Mouse (Mus musculus): ENCODE data around the gene Gfod1. TPM values are rescaled to one million over a fixed set of nuclear protein-coding genes. Genes with fewer than 3 reads are reported as not detected.

The Gfod1 gene
- total RNA-seq, 1 experiment, result 4.8 TPM

- Histone ChIP-seq H3K4me3 (ENCODE audit: insufficient read depth in 1 of 2, low read depth in 1 of 2, low read length in 2 of 2, poor library complexity in 1 of 2, severe bottlenecking in 1 of 2) (no peak overlapping the region), H3K9me3 (ENCODE audit: control insufficient read depth, insufficient read depth, low read depth, low read length) (no peaks in the 10 kb centered on the region), H3K27ac (ENCODE audit: insufficient read depth, low read depth, low read length, poor library complexity, severe bottlenecking) (no peak overlapping the region), H3K4me1 (ENCODE audit: control insufficient read depth in 2 of 2, insufficient read depth in 2 of 2, low read length in 2 of 2, poor library complexity in 1 of 2) (peaks cover 0 to 33% of the 10 kb centered on the region in 2 experiments; a peak in 3 of 4 replicates), H3K36me3 (ENCODE audit: control insufficient read depth, insufficient read depth, low read length, poor library complexity, severe bottlenecking) (no peaks in the 10 kb centered on the region), H3K9ac (ENCODE audit: insufficient read depth, low read depth, low read length, poor library complexity, severe bottlenecking) (no peak overlapping the region)
- TF ChIP-seq CHD2 (IDR thresholded peaks at IDR 0.05; ENCODE audit: low read depth, low read length), result no peak
- no peak for TF ChIP-seq HCFC1 (IDR thresholded peaks at IDR 0.05; ENCODE audit: borderline replicate concordance, insufficient read depth, low read length)
- in situ Hi-C loops (cut with MboI; ENCODE audit: low sequenced_read_pairs in 2 of 2, unreplicated experiment in 2 of 2), result no loop called here
- no peak for DNase-seq (ENCODE audit: low read depth, low spot score)
These were observed 15.9 kb downstream of the Gfod1 start for GRCm38 (mm10) chr13:43288026-43288425.

GRCm38 (mm10) chr13:43286836-43287235, 17.1 kb downstream of the Gfod1 start:
- Histone ChIP-seq H3K9ac (ENCODE audit: insufficient read depth, low read depth, low read length, poor library complexity, severe bottlenecking) (no peak overlapping the region), H3K9me3 (ENCODE audit: control insufficient read depth, insufficient read depth, low read depth, low read length) (no peaks in the 10 kb centered on the region), H3K4me1 (ENCODE audit: control insufficient read depth in 2 of 2, insufficient read depth in 2 of 2, low read length in 2 of 2, poor library complexity in 1 of 2) (peaks cover 0 to 28% of the 10 kb centered on the region in 2 experiments; a peak in 3 of 4 replicates), H3K36me3 (ENCODE audit: control insufficient read depth, insufficient read depth, low read length, poor library complexity, severe bottlenecking) (no peaks in the 10 kb centered on the region), H3K27ac (ENCODE audit: insufficient read depth, low read depth, low read length, poor library complexity, severe bottlenecking) (no peak overlapping the region), H3K4me3 (ENCODE audit: insufficient read depth in 1 of 2, low read depth in 1 of 2, low read length in 2 of 2, poor library complexity in 1 of 2, severe bottlenecking in 1 of 2) (no peak overlapping the region)
- TF ChIP-seq MAFK (IDR thresholded peaks at IDR 0.05; ENCODE audit: insufficient read depth, low read depth, low read length), result no peak
- TF ChIP-seq CHD2 (IDR thresholded peaks at IDR 0.05; ENCODE audit: low read depth, low read length), result no peak
- TF ChIP-seq ZC3H11A (IDR thresholded peaks at IDR 0.05; ENCODE audit: borderline replicate concordance, low read depth, low read length), result no peak
- no peak for TF ChIP-seq ZNF384 (IDR thresholded peaks at IDR 0.05; ENCODE audit: low read depth, low read length)
- no peak for TF ChIP-seq HCFC1 (IDR thresholded peaks at IDR 0.05; ENCODE audit: borderline replicate concordance, insufficient read depth, low read length)
- DNase-seq (ENCODE audit: low read depth, low spot score), result no peak
- in situ Hi-C loops (cut with MboI; ENCODE audit: low sequenced_read_pairs in 2 of 2, unreplicated experiment in 2 of 2), result no loop called here

DNA sequence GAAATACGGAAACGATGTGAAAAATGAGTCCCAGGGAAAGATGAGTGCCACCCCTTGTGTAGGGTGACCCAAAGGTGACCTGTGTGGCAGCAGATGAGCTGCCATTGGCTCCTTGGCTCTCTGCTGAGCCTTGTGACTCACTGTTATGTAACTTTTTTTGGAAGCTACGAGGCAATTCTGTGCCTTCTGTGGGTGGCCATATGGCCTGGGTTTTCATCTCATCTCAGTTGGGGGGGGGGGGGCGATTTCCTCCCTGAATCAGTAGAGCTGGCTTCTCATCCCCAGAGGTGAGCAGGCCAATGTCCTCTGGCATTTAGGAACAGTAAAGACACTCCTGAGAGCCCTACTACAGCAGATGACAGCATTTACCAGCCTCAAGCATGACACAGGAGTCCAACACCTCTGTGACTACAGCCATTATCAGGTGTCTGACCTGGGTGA, 19.2 kb downstream of the Gfod1 start:
- H3K4me3 ChIP-seq (ENCODE audit: insufficient read depth in 1 of 2, low read depth in 1 of 2, low read length in 2 of 2, poor library complexity in 1 of 2, severe bottlenecking in 1 of 2), result no peak overlapping the region
- H3K36me3 ChIP-seq (ENCODE audit: control insufficient read depth, insufficient read depth, low read length, poor library complexity, severe bottlenecking), result no peaks in the 10 kb centered on the region
- in situ Hi-C loops (cut with MboI; ENCODE audit: low sequenced_read_pairs in 2 of 2, unreplicated experiment in 2 of 2), result no loop called here
- no peak overlapping the region for H3K9ac ChIP-seq (ENCODE audit: insufficient read depth, low read depth, low read length, poor library complexity, severe bottlenecking)
- H3K27ac ChIP-seq (ENCODE audit: insufficient read depth, low read depth, low read length, poor library complexity, severe bottlenecking), result no peak overlapping the region
- H3K9me3 ChIP-seq (ENCODE audit: control insufficient read depth, insufficient read depth, low read depth, low read length), result no peaks in the 10 kb centered on the region
- DNase-seq (ENCODE audit: low read depth, low spot score), result no peak
- H3K4me1 ChIP-seq (ENCODE audit: control insufficient read depth in 2 of 2, insufficient read depth in 2 of 2, low read length in 2 of 2, poor library complexity in 1 of 2), result peaks cover 0 to 17% of the 10 kb centered on the region in 2 experiments; a peak in 2 of 4 replicates
- TF ChIP-seq HCFC1 (IDR thresholded peaks at IDR 0.05; ENCODE audit: borderline replicate concordance, insufficient read depth, low read length) (no peak), ZNF384 (IDR thresholded peaks at IDR 0.05; ENCODE audit: low read depth, low read length) (no peak), CHD2 (IDR thresholded peaks at IDR 0.05; ENCODE audit: low read depth, low read length) (no peak), MAFK (IDR thresholded peaks at IDR 0.05; ENCODE audit: insufficient read depth, low read depth, low read length) (no peak), ZC3H11A (IDR thresholded peaks at IDR 0.05; ENCODE audit: borderline replicate concordance, low read depth, low read length) (no peak)

DNA sequence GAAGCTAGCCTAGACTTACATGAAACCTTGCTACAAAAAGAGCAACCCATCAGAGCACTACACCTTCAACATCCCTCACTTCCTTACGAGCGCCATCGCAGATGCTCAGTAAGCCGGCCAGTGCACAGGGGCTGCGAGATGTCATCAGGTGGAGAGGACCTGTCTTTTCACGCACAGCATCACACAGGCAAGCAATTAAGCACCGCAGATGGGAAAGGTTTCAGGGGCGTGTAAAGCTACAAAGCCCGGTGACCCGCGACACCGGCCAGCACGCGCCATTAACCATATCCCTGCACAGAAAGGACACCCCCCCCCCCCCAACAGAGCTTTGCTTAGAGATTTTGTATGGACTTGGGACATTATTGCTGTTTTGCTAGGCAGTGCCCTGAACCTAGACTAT, 30.1 kb downstream of the Gfod1 start:
- in situ Hi-C loops (cut with MboI; ENCODE audit: low sequenced_read_pairs in 2 of 2, unreplicated experiment in 2 of 2), result no loop called here
- no peak overlapping the region for H3K27ac ChIP-seq (ENCODE audit: insufficient read depth, low read depth, low read length, poor library complexity, severe bottlenecking)
- H3K4me3 ChIP-seq (ENCODE audit: insufficient read depth in 1 of 2, low read depth in 1 of 2, low read length in 2 of 2, poor library complexity in 1 of 2, severe bottlenecking in 1 of 2), result no peak overlapping the region
- TF ChIP-seq ZC3H11A (IDR thresholded peaks at IDR 0.05; ENCODE audit: borderline replicate concordance, low read depth, low read length) (no peak), ZNF384 (IDR thresholded peaks at IDR 0.05; ENCODE audit: low read depth, low read length) (no peak), HCFC1 (IDR thresholded peaks at IDR 0.05; ENCODE audit: borderline replicate concordance, insufficient read depth, low read length) (no peak), CHD2 (IDR thresholded peaks at IDR 0.05; ENCODE audit: low read depth, low read length) (no peak), MAFK (IDR thresholded peaks at IDR 0.05; ENCODE audit: insufficient read depth, low read depth, low read length) (no peak)
- DNase-seq (ENCODE audit: low read depth, low spot score), result no peak
- peaks cover 6 to 17% of the 10 kb centered on the region in 2 experiments for H3K4me1 ChIP-seq (ENCODE audit: control insufficient read depth in 2 of 2, insufficient read depth in 2 of 2, low read length in 2 of 2, poor library complexity in 1 of 2)
- no peaks in the 10 kb centered on the region; the same call in 1 of the 2 replicates for H3K36me3 ChIP-seq (ENCODE audit: control insufficient read depth, insufficient read depth, low read length, poor library complexity, severe bottlenecking)
- H3K9ac ChIP-seq (ENCODE audit: insufficient read depth, low read depth, low read length, poor library complexity, severe bottlenecking), result no peak overlapping the region
- no peaks in the 10 kb centered on the region for H3K9me3 ChIP-seq (ENCODE audit: control insufficient read depth, insufficient read depth, low read depth, low read length)

Data from ES-E14 (cell line).